Mouse (Mus musculus): ENCODE measurements around the gene Celf2. TPM values are rescaled to one million over a fixed set of nuclear protein-coding genes. Genes with fewer than 3 reads are reported as not detected.
A peak's percentile ranks its signal among the peaks of the same experiment; 100 is the strongest.
"Not testable (repeated sequence)": the region's sequence is repeated elsewhere in the genome, so short reads cannot be mapped to it uniquely, and the experiment has no call there.

The Celf2 gene
- total RNA-seq, 2 experiments from 2014 or later = 518 to 531 TPM

DNA sequence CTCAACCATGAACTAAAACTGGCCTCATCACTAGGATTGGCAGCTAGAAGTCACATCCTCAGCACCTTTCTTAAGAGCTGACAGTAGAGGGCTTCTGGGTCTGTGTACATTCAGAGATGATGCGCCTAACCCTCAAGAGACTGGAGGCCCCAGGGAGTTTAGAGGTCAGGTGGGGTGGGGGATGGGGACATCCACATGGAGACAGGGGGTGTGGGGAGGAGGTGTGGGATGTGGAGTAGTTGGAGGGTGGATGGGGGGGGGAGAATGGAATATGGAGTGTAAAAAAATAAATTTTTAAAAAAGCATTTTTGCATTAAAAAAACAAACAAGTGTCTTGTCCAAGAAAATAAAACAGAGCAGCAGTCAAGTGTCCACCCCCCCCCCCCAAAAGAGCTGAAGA is 876.2 kb downstream of the Celf2 start:
- DNase-seq (ENCODE audit: low spot score in 2 of 2) = no peak

DNA sequence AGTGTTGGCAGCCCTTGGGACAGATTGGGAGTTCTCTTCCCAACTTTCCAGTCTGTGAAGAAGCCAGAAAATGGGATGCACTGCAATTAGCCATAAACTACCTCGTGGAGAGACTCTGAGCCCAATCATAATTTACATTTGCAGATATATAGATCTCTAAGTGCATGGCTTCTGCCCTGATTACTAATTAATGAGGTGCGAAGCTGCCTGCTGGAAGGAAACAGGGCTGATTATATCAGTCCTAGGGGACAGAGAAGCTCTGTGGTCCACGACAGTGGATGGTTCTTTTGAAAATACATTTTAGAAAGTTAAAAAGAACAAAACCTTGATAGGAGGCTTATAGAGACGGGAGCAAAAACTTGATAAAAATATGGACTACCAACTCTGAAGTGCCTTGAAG is 885.6 kb downstream of the Celf2 start:
- no peak for DNase-seq (ENCODE audit: low spot score in 2 of 2)

DNA sequence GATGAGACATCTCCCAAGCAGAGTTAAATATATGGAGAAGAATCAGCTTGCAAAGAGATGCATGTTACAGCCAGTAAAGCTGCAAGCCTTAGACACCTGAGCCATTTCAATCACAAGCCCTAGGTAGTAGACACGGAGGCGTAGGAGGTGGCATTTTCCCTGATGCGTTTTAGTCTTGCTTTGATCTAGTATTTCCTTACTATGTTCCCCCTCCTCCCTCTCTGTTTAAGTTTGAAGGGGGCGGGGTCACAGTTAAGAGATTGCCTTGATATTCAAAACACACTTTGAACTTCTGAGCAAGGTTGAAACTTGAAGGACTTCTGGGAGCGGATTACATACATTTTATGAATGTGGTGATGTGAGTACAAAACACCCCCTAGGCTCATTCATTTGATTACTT is 887.3 kb downstream of the Celf2 start:
- DNase-seq (ENCODE audit: low spot score in 2 of 2) = no peak

DNA sequence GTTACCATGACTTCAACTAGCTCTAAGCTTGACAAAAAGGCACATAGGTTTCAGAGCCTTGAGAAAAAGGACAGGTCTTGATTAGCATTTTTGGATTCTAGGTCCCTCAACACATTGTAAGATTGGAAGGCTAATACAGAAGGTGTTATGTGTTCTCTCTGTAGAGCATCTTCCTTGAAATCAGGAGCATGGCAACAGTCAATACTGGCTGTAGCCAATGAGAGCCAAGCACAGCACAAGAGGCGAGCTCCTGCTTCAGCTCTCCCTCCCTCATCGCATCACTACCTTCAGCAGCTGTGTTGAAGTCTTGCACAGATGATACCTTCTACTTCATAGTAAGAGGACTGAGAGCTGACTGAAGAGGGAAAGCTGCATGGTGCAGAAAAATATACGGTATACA is 890.5 kb downstream of the Celf2 start:
- DNase-seq (ENCODE audit: low spot score in 2 of 2) = no peak

DNA sequence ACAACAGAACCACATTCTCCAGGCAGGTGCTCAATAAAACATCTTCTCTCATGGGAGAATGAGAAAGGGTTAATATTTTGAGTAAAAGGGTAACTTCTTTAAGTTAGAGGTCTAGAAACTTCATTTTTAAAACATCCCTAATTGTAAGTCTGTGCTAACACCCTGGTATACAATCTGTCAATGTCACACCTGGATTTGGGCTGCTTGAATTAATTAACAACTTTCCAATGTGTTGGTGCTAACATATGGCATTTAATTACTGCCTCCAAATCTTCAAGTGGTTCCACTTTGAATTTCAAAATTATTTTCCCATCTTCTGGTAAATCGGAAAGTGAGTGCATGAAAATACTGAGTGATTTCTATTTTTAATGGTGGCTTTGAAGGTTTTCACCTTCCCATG is 890.9 kb downstream of the Celf2 start:
- no peak for DNase-seq (ENCODE audit: low spot score in 2 of 2)

DNA sequence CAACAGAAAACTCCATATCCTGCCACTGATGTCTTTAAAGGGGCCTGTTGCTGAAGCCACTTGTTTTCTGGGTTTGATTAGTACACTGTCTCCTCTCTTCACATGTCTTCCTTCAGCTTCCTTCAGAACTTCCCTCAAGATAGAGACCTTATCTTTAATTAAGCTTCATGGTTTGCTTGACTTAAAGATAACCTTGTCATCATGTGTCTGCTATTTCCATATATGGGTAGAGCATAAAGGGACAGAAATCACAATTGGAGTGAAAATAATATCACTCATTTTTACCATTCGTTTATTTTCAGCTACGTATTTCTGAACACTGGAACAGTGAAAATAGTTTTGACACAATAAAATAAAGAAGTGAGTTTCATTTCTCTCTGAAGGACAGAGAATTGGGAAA is 905.0 kb downstream of the Celf2 start:
- DNase-seq (ENCODE audit: low spot score in 2 of 2) = no peak

DNA sequence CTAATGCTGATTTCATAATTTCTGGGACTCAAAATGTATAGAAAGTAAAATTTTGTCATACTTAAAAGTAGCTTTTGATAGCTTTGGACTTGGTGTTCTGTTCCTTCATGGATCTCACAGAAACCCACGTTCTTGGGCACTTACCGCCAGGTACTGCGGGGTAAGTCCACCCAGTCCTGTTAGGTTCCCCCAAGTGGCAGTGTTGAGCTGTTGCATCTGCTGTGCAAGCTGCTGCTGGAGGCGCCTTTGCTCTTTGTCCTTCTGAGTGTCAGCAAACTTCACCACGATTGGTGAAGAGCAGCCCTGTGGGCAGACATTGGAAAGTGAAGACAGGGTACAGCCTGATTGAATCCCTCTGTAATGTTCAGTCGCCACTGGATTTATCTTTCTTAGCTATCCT is 905.5 kb downstream of the Celf2 start:
- no peak for DNase-seq (ENCODE audit: low spot score in 2 of 2)

DNA sequence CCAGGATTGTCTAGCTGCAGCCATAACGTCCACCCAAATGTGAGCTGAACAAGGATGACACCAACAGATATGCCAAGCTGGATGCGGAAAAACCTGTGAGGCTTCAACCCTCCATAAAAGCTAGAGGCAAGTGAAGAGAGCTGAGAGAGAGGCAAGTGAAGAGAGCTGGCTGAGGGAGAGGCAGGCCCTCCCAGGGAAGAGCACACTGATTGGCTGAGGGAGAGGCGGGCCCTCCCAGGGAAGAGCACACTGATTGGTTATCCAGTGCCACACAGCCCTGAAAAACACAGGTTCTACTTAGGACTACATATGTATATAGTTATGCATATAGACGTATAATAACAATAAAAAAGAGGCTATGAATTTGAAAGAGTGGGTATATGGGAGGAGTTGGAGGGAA is 907.2 kb downstream of the Celf2 start:
- DNase-seq (ENCODE audit: low spot score in 2 of 2) = no peak

DNA sequence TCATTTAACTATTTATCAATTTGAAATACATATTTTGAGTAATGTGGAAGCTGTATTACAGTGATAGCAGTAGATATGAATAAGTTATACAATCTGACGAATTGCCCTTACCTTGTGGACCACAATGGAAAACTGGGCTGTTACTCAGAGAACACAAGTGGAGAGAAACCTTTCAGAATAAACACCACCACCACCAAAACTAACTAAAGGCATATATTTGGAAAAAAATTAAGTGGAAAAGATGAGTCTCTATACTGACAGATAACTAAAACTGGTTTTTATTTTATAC is 910.5 kb downstream of the Celf2 start:
- DNase-seq (ENCODE audit: low spot score in 2 of 2) = no peak

DNA sequence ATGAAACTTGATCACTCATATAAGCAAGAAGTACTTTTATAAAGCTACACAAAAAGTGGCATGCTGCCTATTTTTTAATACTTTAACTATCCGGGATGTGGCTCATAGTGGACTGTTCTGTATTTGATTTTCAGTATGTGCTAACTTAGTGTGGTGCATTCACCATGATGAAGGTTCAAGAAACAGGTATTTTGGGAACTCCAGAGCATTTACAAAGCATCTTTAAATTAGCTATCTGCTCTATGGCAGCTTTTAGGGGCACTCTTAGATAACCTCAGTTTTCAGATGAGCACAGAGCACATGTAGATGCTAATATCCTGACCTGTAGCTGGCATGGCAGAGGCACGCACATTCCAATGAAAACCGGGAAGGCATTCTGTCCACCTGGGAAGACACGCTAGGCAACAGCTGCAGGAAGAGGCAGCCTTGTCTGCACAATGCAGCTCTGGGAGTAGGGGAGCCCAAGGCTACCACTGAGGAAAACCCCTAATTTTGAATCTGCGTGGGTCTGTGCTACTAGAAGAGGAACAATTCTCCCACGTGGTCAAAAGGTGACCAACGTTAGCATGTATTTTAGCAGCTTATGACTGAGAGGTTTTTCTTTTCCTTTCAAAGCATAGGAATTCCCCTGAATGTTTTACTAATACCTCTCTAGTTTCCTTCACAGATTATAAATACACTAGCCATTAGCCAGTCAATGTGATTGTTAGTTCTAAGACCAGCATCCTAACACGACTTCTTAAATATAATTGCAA is 911.1 kb downstream of the Celf2 start:
- no peak for DNase-seq (ENCODE audit: low spot score in 2 of 2)

DNA sequence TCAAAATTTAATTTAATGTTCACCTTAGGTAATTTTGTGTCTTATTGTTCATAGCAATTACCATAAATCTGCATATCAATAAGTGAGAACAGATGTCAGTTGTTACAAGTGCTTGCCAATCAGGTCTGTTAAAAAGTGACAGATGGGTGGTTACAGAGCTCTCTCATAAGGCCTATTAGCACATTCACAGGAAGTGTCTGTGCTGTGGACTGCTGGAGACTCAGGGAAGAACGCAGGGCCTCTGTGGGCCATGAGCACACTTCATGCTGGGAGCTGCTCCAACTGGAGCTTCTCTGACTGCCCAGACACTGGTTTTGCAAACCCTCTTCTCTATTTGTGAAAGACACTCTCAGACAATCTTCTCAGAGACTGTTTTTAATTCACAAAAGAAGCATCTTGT is 914.6 kb downstream of the Celf2 start:
- peak; percentile 33 to 54 for DNase-seq (ENCODE audit: low spot score in 2 of 2)

DNA sequence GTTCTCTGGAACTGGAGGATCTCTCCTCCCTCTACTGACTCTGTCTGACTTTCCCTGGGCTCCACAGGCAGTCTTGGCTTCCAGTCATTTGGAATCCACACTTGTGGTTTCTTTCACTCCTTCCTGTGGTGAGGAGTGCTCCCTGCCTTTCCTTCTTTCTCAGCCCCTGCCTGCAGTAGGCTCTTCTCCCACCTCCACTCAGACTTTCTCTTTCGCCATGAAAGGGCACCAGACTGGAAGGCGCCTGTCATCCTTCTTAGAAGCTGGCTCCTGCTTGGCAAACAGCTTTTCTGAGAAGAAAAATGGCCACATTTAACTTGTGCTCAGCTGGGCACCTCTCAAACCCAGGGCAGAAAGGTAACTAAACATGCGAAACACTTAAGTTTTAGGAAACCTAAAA is 915.2 kb downstream of the Celf2 start:
- DNase-seq (ENCODE audit: low spot score in 2 of 2) = no peak

DNA sequence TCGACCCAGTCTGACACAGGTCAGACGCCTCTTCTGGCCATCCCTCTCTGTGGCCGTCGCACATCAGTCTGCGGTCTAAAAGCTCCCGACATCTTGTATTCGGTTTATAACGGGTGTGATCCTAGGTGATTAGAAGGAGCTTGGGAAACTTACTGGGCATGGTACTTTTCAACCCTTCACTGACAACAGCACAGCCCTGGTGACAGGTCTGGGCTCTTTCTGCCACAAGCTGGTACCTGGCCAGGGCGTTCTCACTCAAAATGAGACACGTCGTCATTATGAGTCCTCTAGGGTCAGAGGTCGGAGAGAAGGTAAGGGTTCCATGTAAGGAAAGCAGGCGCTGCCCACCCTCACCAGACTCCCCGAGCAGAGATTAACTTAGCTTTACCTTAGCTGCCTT is 915.6 kb downstream of the Celf2 start:
- no peak for DNase-seq (ENCODE audit: low spot score in 2 of 2)

DNA sequence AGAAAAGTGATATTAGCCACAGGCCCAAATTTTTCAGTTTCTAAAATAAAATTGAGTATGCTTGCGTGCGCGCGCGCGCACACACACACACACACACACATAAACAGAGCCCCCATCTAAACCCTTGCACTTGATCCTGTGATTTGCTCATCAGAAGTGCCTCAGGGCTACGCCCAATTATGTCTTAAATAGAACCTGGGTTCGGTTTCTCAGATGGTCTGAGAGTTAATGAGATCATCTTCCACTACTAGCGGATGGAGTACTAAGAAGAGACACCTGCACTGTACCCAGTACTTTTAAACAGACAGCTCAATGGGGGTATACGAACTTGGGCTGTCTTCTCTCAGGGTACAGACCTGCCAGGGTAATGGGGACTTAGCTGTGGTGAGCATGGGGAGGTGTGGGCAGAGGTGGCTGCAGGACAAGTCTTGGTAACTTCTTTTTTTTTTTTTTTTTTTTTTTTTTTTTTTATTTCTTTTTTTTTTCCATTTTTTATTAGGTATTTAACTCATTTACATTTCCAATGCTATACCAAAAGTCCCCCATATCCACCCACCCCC is 923.2 kb downstream of the Celf2 start:
- DNase-seq (ENCODE audit: low spot score in 2 of 2) = no peak

DNA sequence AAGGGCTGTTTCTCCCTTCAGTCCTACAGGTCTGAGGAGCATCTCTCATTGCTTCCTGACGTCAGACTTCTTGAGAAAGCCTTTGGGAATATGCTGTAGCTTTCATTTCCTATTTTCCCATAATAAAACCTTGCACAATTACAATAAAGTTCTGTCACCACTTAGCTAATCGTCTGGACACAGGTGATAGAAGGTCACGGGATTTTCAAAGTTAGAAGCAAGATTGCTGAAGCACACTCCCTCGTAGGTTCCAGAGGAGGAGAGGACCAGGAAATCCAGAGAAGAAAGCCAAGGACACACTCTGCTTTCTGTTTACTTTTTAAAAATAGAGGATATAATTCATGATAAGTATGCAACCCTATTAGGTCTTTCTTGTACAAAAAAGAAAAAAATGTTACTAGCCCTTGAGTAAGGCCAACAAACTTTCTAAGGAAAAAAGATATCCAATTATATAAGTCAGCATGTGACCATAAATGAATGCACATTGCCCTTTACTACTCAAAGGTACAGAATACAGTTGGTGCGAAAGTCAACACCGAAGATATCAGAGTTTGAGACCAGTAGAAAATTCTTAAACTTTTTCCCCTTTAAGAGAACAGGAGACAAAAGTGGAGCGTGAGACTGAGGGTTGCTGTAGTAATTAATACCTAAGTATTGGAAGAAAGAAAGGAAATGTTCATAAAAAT is 924.2 kb downstream of the Celf2 start:
- no peak for DNase-seq (ENCODE audit: low spot score in 2 of 2)

DNA sequence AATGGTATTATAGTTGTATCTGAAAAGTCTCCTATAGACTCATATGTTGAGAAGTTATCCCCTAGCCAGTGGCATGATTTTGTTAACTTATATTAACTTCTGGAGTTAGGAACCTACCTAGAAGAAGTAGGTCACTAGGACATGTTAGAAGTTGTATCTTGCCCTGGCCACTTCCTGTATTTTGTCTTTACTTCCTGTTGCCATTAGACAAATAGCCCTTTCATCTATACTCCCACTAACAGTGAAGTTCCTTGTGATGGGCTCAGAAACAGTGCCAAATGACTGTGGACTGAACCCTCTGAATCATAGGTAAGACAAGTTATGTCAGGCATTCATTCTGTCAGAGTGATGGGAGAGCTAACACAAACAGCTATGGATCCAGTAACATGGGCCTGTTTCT is 926.7 kb downstream of the Celf2 start:
- no peak for DNase-seq (ENCODE audit: low spot score in 2 of 2)

DNA sequence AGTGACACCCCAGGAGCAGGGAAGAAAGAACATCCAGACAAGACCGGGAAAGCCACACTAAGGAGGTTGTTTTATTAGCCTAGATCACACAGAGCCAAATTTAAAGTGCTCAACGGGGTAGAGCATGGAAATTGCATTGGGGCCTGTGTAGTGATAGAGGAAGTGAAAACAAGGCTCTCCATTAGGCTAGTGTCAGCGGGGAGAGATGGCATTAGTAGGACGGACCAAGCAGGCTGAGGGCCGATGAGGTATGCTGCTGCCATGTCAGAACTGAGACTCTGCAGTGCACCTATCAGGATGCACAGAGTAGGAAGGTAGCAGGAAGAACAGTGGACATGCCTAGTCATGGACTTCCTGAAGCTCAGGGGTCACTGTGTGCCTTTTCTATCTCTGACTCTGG is 929.3 kb downstream of the Celf2 start:
- no peak for DNase-seq (ENCODE audit: low spot score in 2 of 2)

DNA sequence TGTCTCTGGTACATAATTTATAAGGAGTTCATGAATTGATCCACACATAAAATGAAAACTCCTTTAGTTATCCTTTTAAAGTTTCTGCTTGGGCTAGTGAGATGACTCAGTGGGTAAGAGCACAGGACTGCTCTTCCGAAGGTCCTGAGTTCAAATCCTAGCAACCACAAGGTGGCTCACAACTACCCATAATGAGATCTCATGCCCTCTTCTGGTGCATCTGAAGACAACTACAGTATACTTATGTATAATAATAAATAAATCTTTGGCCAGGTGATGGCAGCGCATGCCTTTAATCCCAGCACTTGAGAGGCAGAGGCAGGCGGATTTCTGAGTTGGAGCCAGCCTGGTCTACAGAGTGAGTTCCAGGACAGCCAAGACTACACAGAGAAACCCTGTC is 934.0 kb downstream of the Celf2 start:
- DNase-seq (ENCODE audit: low spot score in 2 of 2) = not testable (repeated sequence)

DNA sequence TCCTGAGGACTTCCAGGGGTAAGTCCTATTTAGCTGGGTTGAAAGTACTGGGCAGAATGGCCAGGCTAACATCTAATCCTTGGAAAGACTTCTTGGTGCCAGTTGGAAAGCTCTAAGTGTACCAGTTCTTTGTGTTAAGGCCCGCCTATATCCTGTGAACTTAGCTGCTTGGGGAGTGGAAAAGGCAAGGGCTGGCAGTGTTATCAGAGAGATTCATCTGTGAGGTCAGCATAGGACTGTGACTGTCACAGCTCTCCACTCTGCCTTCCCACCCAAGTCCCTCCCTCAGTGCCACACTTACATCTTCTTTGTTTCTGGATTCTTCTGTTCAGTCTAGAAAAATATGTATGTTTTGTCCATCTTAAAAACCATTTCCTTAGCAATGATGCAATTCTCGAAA is 935.7 kb downstream of the Celf2 start:
- DNase-seq (ENCODE audit: low spot score in 2 of 2) = no peak

DNA sequence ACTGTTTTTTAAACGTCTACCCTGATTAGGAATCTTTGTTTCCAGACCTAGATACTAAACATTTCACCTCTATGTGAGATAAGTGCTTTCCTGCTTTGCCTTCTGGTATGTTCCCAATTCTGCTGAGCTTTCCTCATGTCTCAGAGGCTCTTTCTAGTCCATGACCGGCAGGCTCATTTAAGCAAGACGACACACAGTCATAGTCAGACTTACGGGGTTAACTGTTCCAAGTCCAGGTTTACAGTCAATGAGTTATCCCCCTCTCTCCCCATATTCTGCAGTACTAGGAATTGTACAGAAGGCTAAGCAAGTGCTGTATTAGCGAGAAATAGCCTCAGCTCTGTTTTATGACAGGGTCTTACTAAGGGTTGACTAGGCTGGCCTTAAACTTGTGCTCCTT is 936.4 kb downstream of the Celf2 start:
- no peak for DNase-seq (ENCODE audit: low spot score in 2 of 2)

DNA sequence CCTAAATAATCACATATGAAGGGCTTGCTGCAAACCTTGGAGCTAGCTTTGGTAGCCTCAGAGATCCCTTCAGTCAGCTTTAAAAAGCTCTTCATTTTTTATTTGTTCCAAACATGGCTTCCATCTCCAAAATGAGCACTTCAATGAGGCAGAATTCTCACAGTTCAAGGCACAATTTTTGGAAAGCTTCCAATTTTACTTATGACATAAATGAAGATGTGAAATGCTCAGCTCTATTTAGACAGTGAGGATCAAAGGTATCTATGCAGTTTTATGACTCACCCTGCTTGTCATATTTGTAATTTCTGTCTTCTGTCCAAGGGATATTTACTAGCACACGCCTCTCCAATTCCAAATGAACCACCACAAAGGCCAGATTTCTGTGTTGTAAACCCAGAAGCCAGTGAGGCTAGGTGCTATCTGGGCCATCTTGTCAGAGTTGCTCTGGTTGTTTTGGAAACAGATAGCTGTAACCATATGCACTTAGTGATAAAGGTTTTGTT is 940.3 kb downstream of the Celf2 start:
- DNase-seq (ENCODE audit: low spot score in 2 of 2) = no peak

DNA sequence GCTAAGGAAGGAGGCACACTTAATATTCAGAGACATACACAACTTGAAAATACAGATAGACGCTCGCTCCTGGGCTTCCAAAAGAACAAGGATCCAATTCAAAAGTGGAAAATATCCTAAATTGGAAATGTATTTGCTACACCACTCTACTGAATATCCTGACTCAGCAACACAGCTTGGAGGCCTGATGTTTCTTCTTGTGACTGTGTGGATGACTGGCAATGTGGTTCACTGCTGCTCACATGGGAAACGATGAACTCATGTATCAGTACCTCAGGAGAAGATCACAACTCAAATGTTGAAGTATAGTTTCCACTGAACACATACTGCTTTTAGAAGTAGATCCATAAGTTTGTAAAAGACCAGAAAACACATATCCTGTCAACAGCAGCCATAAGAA is 944.2 kb downstream of the Celf2 start:
- no peak for DNase-seq (ENCODE audit: low spot score in 2 of 2)

DNA sequence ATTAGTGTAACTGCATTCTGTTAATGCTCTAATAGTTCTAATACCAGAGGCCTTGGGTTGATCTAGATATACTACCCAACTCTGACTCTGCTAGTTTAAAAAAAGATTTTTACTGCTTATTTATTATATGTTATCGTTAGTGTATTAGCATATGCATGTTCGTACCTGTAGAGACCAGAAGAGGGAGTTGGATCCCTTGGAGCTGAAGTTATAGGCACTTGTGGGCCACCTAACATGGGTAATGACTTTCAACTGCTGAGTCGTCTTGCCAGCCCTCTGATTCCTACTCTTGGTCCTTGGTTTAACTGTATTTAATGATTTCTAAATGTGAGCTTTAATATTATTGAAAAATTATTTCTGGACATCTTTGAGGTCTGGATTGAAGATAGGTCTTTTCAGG is 948.0 kb downstream of the Celf2 start:
- no peak for DNase-seq (ENCODE audit: low spot score in 2 of 2)
